Mouse (Mus musculus): ENCODE results near the gene Gm11992.

- TF ChIP-seq POLR2A (IDR thresholded peaks at IDR 0.05; ENCODE audit: borderline replicate concordance, control insufficient read depth, low read depth, low read length) (no peak), CTCF (IDR thresholded peaks at IDR 0.05; ENCODE audit: control insufficient read depth, insufficient read depth, low read length) (no peak)
Observed at GRCm38 (mm10) chr11:9060484-9060883, 12.1 kb downstream of the Gm11992 start.
